Mouse (Mus musculus): ENCODE measurements around the gene Mcfd2. TPM values are rescaled to one million over a fixed set of nuclear protein-coding genes. Genes with fewer than 3 reads are reported as not detected.
A peak's percentile ranks its signal among the peaks of the same experiment; 100 is the strongest.

The Mcfd2 gene
- total and polyA plus RNA-seq, 2 experiments from 2014 or later: 35.0 to 40.7 TPM

- peak overlapping the region; percentile 92 for H3K9ac ChIP-seq
- 6% methylated on average over 28 of the region's 28 CpGs for WGBS
- H3K9me3 ChIP-seq (ENCODE audit: low read length): no peaks in the 10 kb centered on the region
- TF ChIP-seq CTCF (IDR thresholded peaks at IDR 0.05; ENCODE audit: low read depth): no peak
- no peak for DNase-seq
- peaks cover 20% of the 10 kb centered on the region for H3K4me1 ChIP-seq (ENCODE audit: insufficient read depth)
- no peaks in the 10 kb centered on the region for H3K27me3 ChIP-seq (ENCODE audit: insufficient read depth, low read length)
- peak overlapping the region; percentile 86 for H3K4me2 ChIP-seq (ENCODE audit: low read depth)
- peak; percentile 66 for ATAC-seq
- peak overlapping the region; percentile 90 for H3K4me3 ChIP-seq (ENCODE audit: low read depth, low read length)
- peaks cover 13% of the 10 kb centered on the region; the same call in 1 of the 2 replicates for H3K36me3 ChIP-seq (ENCODE audit: insufficient read depth)
- peak overlapping the region; percentile 72 for H3K27ac ChIP-seq (ENCODE audit: low read depth, low read length)
Measured at GRCm38 (mm10) chr17:87264927-87265791, 576 bp downstream of the Mcfd2 start.

GRCm38 (mm10) chr17:87264054-87264830 is 1.5 kb downstream of the Mcfd2 start:
- ATAC-seq (no peak), DNase-seq (no peak)
- Histone ChIP-seq H3K4me1 (ENCODE audit: insufficient read depth) (peaks cover 14% of the 10 kb centered on the region), H3K9me3 (ENCODE audit: low read length) (no peaks in the 10 kb centered on the region), H3K36me3 (ENCODE audit: insufficient read depth) (peaks cover 15% of the 10 kb centered on the region; the same call in 1 of the 2 replicates), H3K4me2 (ENCODE audit: low read depth) (peak overlapping the region; percentile 86), H3K9ac (no peak overlapping the region), H3K27me3 (ENCODE audit: insufficient read depth, low read length) (no peaks in the 10 kb centered on the region), H3K27ac (ENCODE audit: low read depth, low read length) (no peak overlapping the region), H3K4me3 (ENCODE audit: low read depth, low read length) (peak overlapping the region; percentile 90; the same call in 1 of the 2 replicates)
- TF ChIP-seq CTCF (IDR thresholded peaks at IDR 0.05; ENCODE audit: low read depth): no peak
- 93% methylated on average over 11 of the region's 11 CpGs for WGBS

GRCm38 (mm10) chr17:87263401-87263800 is 2.3 kb downstream of the Mcfd2 start:
- Histone ChIP-seq H3K4me3 (ENCODE audit: low read depth, low read length) (no peak overlapping the region), H3K4me1 (ENCODE audit: insufficient read depth) (peaks cover 8% of the 10 kb centered on the region), H3K4me2 (ENCODE audit: low read depth) (no peak overlapping the region), H3K27ac (ENCODE audit: low read depth, low read length) (no peak overlapping the region), H3K9ac (no peak overlapping the region), H3K36me3 (ENCODE audit: insufficient read depth) (peaks cover 15% of the 10 kb centered on the region; the same call in 1 of the 2 replicates), H3K9me3 (ENCODE audit: low read length) (no peaks in the 10 kb centered on the region), H3K27me3 (ENCODE audit: insufficient read depth, low read length) (no peaks in the 10 kb centered on the region)
- ATAC-seq (no peak), DNase-seq (no peak)
- WGBS: 97% methylated on average over 6 of the region's 6 CpGs
- TF ChIP-seq CTCF (IDR thresholded peaks at IDR 0.05; ENCODE audit: low read depth): no peak

- ATAC-seq (no peak), DNase-seq (no peak)
- Histone ChIP-seq H3K27ac (ENCODE audit: low read depth, low read length) (no peak overlapping the region), H3K36me3 (ENCODE audit: insufficient read depth) (peaks cover 51% of the 10 kb centered on the region), H3K27me3 (ENCODE audit: insufficient read depth, low read length) (no peaks in the 10 kb centered on the region), H3K4me2 (ENCODE audit: low read depth) (no peak overlapping the region), H3K4me3 (ENCODE audit: low read depth, low read length) (no peak overlapping the region), H3K9me3 (ENCODE audit: low read length) (no peaks in the 10 kb centered on the region), H3K9ac (no peak overlapping the region), H3K4me1 (ENCODE audit: insufficient read depth) (no peaks in the 10 kb centered on the region)
- TF ChIP-seq CTCF (IDR thresholded peaks at IDR 0.05; ENCODE audit: low read depth): no peak
- WGBS: 92% methylated on average over 16 of the region's 16 CpGs
Measured at GRCm38 (mm10) chr17:87255672-87256071, 10.1 kb downstream of the Mcfd2 start.

- no peak overlapping the region for H3K9ac ChIP-seq
- TF ChIP-seq CTCF (IDR thresholded peaks at IDR 0.05; ENCODE audit: low read depth): no peak
- H3K4me3 ChIP-seq (ENCODE audit: low read depth, low read length): no peak overlapping the region
- H3K9me3 ChIP-seq (ENCODE audit: low read length): no peaks in the 10 kb centered on the region
- peaks cover 45% of the 10 kb centered on the region for H3K36me3 ChIP-seq (ENCODE audit: insufficient read depth)
- ATAC-seq (no peak), DNase-seq (no peak)
- H3K27me3 ChIP-seq (ENCODE audit: insufficient read depth, low read length): no peaks in the 10 kb centered on the region
- no peak overlapping the region for H3K4me2 ChIP-seq (ENCODE audit: low read depth)
- 75% methylated on average over 8 of the region's 8 CpGs for WGBS
- no peaks in the 10 kb centered on the region for H3K4me1 ChIP-seq (ENCODE audit: insufficient read depth)
- no peak overlapping the region for H3K27ac ChIP-seq (ENCODE audit: low read depth, low read length)
Measured at GRCm38 (mm10) chr17:87254384-87254783, 11.4 kb downstream of the Mcfd2 start.

GRCm38 (mm10) chr17:87246103-87246502 is 19.6 kb downstream of the Mcfd2 start:
- no peak overlapping the region for H3K4me2 ChIP-seq (ENCODE audit: low read depth)
- no peak overlapping the region for H3K9ac ChIP-seq
- no peak overlapping the region for H3K27ac ChIP-seq (ENCODE audit: low read depth, low read length)
- ATAC-seq: no peak
- H3K36me3 ChIP-seq (ENCODE audit: insufficient read depth): no peaks in the 10 kb centered on the region
- H3K4me3 ChIP-seq (ENCODE audit: low read depth, low read length): no peak overlapping the region
- no peak for DNase-seq
- H3K4me1 ChIP-seq (ENCODE audit: insufficient read depth): no peaks in the 10 kb centered on the region
- TF ChIP-seq CTCF (IDR thresholded peaks at IDR 0.05; ENCODE audit: low read depth): no peak
- H3K27me3 ChIP-seq (ENCODE audit: insufficient read depth, low read length): no peaks in the 10 kb centered on the region
- 0 out of 2 replicates have a peak, but pooled peaks cover 3% of the 10 kb centered on the region for H3K9me3 ChIP-seq (ENCODE audit: low read length)
- 80% methylated on average over 9 of the region's 9 CpGs for WGBS

Data from forebrain, postnatal 0 days (tissue).